Mouse (Mus musculus): Measurements from ENCODE around the gene Mlip. TPM values are rescaled to one million over a fixed set of nuclear protein-coding genes. Genes with fewer than 3 reads are reported as not detected.
A peak's percentile ranks its signal among the peaks of the same experiment; 100 is the strongest.
"Not testable (repeated sequence)": the region's sequence is repeated elsewhere in the genome, so short reads cannot be mapped to it uniquely, and the experiment has no call there.

The Mlip gene
- total RNA-seq, 2 experiments from 2014 or later, result 41.8 to 57.7 TPM

DNA sequence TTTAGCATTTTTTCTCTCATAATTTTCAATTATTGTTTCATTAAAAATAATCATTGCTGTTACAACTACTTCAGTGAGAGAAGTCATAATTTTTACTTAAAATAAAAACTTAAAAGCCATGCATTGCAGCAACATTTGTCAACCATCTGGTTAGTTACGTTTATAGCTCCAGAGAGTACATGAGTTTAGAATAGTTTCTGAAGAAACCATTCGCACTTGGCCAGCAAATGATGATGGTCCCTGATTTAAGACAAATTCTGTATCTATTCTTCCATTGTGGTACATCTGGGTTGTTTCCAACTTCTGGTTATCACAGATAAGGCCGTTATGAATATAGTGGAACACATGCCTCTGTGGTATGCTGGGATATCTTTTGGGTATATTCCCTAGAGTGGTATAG is 98.3 kb downstream of the Mlip start:
- no peak for DNase-seq (ENCODE audit: extremely low spot score in 1 of 2, low spot score in 1 of 2)

DNA sequence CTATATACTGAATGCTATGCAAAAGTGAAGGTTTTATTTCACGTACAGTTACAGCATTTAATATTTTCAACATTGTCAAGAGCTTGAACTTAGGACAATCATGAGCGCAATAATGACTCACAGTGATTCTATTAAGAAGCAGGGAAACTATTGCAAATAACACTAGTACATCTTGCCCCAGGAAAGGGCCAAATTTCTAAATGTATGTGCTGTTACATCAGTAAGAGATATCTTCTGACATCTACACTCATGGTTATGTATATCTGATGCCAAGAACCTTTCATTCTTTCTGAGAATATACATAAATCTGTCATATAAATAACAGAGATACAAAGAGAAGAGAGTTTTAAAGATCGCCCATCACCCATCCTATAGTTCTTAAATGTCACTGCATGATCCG is 100.0 kb downstream of the Mlip start:
- no peak for DNase-seq (ENCODE audit: extremely low spot score in 1 of 2, low spot score in 1 of 2)

DNA sequence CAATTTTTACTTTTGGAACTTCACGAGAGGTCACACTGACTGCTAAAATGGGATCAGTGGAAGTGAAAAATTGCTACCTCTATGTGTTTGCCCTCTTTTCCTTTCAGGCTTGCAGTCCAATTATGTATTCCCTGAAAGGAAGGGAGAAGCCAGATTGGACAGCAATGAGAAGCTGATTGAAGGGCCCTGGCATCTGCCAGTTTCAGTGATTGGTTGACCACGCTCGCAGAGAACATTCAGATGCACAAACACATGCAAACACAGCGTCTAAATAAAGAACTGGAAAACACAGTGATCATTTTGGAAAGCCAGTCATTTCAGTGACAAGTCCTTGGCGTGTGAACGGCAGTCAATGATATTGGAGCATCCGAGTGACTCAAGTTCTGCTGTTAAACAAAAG is 100.6 kb downstream of the Mlip start:
- peak in 1 of 2 experiments; percentile 16 for DNase-seq (ENCODE audit: extremely low spot score in 1 of 2, low spot score in 1 of 2)

DNA sequence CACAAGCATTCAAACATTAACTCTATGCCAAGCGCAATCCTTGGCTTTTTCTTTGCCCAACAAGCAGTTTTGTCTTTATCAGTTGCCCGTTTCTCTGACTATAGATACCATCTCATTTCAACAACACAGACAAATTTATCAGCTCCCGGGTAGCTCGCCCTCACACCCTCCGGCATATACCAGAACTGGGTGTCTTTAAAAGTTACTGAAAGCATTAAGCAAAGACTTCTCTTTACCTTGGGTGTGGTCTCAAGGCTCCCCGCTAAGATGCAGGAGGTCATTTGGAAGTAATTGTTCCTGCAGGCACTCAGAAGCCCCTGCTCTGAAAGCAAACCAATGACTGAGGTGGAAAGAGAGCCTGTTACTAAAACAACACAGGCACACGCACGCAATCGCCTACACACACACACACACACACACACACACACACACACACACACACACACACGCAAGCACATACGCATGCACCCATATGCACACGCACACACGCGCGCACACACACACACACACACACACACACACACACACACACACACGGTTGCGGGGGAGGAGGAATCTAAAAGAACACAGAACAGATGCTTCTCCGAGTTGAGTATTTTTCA is 101.2 kb downstream of the Mlip start:
- DNase-seq (ENCODE audit: extremely low spot score in 1 of 2, low spot score in 1 of 2), result peak; percentile 29 to 45

DNA sequence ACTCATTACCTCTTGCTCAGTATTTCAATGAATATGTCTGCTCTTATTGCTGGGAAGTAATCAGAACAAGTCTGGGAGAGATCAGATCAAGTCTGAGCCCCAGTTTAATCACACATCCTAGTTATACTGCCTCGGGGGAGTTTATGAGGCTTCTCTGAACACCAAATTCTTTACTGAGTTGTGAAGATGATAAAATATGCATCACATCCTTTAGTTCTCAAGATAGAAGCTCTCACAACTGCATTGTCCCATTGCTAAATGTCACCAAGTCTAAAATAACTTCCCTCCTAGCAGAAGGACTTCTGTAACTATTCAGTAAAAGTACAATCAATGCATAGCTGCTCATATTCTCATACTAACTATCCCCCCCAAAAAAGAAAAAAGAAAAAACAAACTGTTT is 154.5 kb downstream of the Mlip start:
- DNase-seq (ENCODE audit: extremely low spot score in 1 of 2, low spot score in 1 of 2), result no peak

DNA sequence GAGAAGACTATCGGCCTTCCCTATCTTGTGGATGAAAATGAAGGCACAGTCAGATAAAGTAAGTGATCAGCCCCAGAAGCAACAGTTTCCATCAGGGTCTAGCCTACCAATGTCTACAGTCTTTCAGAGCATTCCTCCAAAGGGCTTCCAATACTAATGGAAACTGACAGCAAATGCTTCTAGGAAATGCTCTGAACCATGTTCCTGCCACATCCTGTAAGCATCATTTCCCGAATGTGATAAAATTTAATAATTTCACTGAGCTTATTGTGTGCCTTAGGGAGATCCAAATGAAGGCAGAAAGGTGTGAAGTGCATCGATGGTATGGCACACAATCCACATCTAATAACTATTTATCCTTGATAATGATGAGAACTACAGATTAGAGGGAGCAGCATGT is 173.3 kb downstream of the Mlip start:
- DNase-seq (ENCODE audit: extremely low spot score in 1 of 2, low spot score in 1 of 2), result no peak

DNA sequence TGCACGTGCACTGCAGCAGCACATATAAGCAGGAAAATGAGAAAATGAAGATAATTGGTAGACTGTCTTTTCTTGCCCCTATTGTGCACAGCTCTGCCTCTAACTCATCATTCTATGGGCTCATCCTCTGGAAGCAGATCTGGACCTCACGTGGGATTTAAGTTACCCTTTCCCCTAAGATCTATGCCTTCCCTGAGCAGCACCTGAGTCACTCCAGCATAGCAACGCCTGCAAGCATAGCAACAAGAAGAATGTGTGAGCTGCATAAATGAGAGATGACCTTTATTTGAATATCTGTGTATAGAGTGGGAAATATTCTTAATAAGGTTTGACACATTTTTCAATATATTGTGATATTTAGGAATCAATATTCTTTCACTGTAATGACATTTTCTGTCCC is 176.9 kb downstream of the Mlip start:
- DNase-seq (ENCODE audit: extremely low spot score in 1 of 2, low spot score in 1 of 2), result no peak

DNA sequence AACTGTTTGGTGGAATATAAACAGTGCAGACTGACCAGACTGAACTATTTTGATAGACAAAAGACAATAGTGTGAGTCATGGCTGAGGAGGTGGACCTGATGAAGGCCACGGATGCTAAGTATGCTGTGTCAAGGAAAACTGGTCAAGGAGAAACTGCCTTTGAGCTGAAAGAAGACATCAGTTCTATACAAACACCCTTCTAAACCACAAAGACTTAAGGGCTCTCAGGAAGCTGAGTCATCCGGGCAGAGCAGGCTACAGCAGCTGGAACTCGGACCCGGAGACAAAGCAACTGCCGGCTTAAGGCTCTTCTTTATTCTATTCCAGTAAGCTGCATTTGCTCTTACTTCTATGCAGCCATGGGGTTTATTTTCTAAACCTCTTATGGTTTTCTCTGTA is 180.7 kb downstream of the Mlip start:
- no peak for DNase-seq (ENCODE audit: extremely low spot score in 1 of 2, low spot score in 1 of 2)

DNA sequence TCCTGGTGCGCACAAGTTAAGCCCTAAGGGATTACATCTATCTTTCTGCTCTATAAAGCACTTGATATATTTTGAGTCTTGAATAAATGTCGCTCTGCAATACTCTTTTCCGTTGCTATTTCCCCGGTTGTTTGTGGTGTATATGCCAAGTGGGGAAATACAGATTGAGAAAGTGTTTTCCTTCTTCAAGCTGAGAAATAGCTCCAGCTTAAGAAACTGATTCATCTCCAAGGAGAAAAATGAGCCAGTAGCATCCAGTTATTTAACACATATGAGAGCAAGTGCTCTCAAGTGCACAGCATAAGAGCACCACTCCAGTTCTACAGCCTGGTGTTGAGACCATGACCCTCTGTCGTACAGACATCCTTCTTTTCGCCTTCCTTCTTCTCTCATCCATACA is 186.9 kb downstream of the Mlip start:
- no peak for DNase-seq (ENCODE audit: extremely low spot score in 1 of 2, low spot score in 1 of 2)

DNA sequence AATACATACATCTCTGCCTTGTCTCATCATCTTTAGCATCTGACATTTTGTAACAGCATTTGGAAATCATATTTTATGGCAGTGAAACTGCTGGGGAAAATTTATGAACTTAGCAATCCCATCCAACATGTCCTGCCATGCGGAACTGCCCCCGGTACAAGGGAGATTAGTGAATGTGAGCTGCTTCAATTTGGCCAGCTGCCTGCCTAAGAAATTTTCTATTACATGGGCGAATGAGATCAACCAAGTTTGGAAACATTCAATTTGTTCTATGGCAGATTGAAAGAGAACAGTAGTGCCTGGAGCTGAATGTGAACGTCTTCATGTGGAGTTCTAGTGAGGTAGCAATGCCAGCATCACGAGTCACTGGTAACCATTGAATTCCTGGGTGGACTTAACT is 191.0 kb downstream of the Mlip start:
- DNase-seq (ENCODE audit: extremely low spot score in 1 of 2, low spot score in 1 of 2), result no peak

DNA sequence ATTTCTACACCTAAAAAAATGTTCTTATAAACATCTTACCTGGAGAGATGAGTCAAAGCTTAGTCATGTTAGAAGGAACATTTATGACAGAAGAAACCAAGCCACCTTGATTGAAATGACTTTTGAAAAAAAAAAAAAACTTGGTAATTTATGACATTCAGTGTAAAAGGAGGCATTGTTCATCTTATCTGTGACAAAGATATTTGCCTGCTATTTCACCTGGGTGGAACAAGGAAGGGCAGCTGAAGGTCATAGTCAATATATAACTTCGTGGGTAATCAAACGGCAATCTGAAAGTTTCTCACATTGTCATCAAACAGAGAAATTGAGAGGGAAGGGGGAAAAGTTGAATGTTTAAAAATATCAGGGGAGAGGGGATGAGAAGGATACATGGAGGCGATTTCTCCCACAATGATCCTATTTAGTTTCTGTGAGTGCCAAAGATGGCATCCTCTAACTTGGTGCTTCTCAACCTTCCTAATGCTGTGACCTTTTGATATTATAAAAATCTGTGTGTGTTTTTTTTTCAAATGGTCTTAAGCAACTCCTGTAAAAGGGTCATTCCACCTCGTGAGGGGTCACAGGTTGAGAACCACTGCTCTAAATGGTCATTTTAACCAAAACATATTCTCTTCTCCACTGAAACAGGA is 192.4 kb downstream of the Mlip start:
- no peak for DNase-seq (ENCODE audit: extremely low spot score in 1 of 2, low spot score in 1 of 2)

DNA sequence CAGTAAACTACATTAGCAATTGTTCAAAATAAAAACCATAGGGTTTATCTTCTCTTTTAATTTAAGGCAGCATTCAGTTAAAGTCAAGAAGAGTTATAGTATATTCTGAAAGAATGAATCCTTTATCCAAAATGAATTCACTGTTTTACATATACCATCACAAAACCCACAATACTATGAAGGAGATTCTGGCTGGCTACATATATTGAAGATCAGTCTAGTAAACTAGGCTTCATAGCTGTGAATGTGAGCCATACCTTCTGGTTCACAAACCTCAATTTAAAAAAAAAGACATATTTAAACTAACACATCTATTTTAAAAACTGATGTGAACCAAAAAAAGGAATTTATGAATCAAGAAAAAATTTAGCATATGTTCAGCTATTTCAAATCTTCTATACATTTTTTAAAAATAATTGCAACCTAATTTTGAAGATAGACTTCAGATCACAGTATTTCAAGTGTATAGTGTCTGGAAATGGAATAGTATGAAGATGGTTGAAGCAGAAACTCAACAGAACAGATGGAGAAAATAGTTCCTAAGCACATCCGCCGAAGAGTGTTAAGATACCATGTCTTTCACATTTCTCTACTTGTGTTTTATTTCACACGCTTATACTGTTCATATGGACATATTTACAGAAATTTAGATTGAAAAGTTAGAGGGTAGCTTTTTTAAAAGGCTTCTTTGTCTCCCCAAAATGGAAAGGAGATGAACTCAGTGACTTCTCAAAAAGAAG is 204.1 kb downstream of the Mlip start:
- no peak for DNase-seq (ENCODE audit: extremely low spot score in 1 of 2, low spot score in 1 of 2)

DNA sequence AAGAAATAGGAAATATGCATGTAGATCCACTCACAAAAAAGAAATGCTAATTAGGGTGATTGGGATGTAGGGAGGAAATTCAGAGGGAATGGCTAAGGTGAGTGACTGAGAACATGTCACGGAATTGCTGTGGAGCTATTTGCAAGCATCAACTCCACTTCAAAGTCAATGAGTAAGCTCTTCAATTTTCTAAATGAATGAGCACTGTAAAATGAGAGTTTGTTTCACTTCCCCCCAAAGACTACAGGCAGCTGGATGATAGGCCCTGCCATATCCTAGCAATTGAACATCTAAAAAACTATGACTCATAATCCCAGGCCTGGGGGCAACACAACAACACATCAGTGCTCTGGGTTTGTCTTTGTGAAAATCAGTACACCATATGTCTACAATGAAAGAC is 233.0 kb downstream of the Mlip start:
- DNase-seq (ENCODE audit: extremely low spot score in 1 of 2, low spot score in 1 of 2), result no peak

DNA sequence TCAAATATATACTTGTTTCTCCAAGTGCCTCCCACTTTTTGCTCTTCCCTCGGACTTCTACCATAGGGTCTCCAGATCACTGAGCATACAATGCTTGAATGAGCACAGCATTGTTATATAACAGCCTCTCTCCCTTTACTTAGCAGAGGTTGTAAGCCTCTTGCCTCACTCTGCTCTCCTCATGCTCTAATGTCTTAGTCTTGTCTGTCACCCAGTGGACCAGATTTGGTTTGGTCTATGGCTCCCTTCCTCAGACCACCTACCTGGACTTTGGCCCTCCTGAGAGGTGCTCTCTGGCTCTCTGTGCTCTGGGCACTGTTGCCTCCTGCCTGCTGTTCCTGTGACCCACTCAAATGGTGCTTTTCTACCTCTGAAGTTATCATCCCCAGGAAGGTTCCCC is 255.9 kb downstream of the Mlip start:
- DNase-seq (ENCODE audit: extremely low spot score in 1 of 2, low spot score in 1 of 2), result no peak

DNA sequence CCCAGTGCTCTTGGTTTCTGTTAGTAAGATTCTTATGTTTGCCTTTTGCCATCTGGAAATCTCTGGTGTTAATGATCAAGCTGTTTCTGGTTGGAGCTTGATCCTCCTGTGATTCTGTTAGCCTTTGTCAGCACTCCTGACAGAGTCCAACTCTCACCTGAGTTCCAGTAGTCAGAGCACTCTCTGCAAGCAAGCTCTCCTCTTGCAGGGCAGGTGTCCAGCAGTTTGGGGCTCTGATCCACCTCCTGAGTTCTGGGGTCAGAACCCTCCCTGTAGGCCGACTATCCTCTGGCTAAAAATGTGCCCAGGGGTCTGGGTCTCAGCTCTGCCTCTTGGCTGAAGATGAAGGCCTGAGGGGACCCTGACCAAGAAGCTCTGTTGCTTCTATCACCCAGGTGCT is 269.5 kb downstream of the Mlip start:
- not testable (repeated sequence) for DNase-seq (ENCODE audit: extremely low spot score in 1 of 2, low spot score in 1 of 2)

DNA sequence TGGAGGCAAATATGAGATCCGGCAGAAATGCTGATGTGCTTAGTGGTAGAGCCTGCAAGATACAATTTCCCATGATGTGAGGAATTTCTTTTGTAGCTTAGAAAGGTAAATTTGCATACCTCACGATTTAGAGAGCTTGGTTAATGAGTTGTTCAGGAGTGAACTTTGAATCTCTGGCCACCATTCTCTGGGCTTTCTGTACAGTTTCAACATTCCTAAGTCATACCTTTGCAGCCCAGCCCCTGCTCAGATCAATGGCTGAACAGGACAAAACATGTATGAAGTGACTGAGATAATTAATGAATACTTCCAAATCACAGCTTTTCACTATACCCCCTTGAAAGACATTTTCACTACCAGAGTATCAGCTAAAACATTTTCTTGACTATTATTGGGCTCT is 281.1 kb downstream of the Mlip start:
- DNase-seq (ENCODE audit: extremely low spot score in 1 of 2, low spot score in 1 of 2), result no peak

DNA sequence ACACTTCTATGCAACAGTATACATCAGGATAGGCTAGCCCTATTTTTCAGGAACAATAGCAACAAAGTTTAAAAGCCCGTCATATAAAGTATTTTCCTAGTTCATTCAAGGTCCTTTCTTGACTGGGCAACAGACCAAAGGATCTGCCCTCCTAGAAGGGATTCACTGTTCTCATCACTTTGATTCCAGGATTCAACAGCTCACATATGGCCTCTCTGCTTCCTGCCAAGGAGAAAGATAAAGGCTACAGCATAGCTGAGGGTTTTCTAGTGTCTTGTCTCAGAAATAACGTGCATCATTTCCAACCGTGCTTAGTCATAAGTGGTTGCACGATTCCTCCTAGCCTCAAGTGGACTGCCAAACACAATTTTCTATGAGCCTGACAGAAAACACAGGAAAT is 296.2 kb downstream of the Mlip start:
- DNase-seq (ENCODE audit: extremely low spot score in 1 of 2, low spot score in 1 of 2), result no peak

DNA sequence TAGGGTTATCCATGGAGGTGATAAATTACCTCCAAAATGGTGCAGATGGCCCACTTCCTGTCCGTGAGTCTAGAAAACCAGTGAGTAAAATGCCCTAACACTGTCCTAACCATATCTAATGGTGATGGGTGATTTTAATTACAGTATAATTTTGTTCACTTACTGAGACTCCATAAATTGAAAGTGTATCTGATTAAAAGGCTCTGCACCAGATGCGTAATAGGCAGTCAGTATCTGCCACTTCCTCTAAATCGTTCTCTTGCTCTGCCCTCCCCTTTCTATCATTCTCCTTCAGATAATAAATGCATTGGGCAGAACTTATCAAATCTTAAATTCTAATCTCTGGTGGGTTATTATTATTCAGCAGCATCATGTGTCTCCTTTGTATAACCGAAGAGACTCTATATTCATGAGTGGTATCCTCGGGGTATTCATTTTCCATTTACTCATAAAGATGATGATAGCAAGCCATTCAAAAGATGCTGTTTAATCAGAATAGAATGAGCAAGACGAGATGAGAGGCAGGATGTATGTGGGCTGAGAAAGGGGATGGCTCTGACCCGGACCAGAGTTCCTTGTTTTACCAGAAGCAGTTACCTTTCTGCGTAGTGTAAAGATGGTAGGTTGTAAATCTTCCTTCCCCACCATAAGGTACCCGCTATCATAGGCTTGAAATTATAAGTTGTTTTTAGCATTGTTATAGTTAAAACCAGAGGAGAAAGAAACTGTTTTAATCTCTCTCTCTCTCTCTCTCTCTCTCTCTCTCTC is 298.2 kb downstream of the Mlip start:
- no peak for DNase-seq (ENCODE audit: extremely low spot score in 1 of 2, low spot score in 1 of 2)
